ENCODE assay signal across 19 mouse cellular contexts in the genomic region with DNA sequence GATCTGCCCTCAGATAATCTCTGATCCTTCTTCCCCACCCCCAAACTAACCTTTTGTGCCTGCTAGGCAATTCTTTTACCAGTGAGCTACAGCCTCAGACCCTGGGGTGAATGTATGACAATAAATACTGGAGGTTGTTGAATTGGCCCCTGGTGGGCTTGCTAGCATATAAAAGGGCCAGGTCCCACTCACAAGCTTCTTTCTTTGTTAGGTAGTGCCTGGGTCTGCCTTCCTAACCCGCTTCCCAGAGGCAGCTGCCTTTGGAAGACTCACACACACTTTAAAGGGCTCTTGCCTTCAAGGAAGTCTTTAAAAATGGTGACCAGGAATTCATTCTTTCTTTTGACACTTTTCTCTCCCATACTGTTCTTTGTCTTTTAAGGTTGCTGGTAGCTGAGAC.
"Had no signal": no experiment of that assay in that cellular context is flagged by ENCODE, and none has a peak within 500 bp of the region (broad histone marks: within the 10 kb centered on the region; RNA-seq: fewer than 3 reads in every experiment).

No protein-coding gene starts in this region.

- H3K9ac ChIP-seq: liver, postnatal 0 days; lung, embryonic 15.5 days; midbrain, embryonic 13.5 days; neural tube, embryonic 13.5 days; neural tube, embryonic 15.5 days had no signal

- DNase-seq: liver, postnatal 0 days; lung, adult 2 months; lung, postnatal 14 days; lung, postnatal 36 days; retina, postnatal 1 day; right cerebral cortex, adult 18-20 months; right cerebral cortex, postnatal 25 days; right cerebral cortex, postnatal 4 days; spleen, adult 18-20 months; thymus, adult 18-20 months; thymus, postnatal 14 days; thymus, postnatal 36 days had no signal

- H3K27ac ChIP-seq: lung, embryonic 15.5 days; macrophage; midbrain, embryonic 13.5 days; neural tube, embryonic 13.5 days; neural tube, embryonic 15.5 days had no signal

- H3K27me3 ChIP-seq: lung, embryonic 15.5 days; midbrain, embryonic 13.5 days; neural tube, embryonic 13.5 days; neural tube, embryonic 15.5 days had no signal

- H3K9me3 ChIP-seq: lung, embryonic 15.5 days; megakaryocyte, embryonic 14.5 days; midbrain, embryonic 13.5 days; neural tube, embryonic 13.5 days; neural tube, embryonic 15.5 days had no signal

- H3K4me3 ChIP-seq: lung, embryonic 15.5 days; megakaryocyte, embryonic 14.5 days; midbrain, embryonic 13.5 days; myocyte; neural tube, embryonic 13.5 days; neural tube, embryonic 15.5 days had no signal

- H3K36me3 ChIP-seq: lung, embryonic 15.5 days; midbrain, embryonic 13.5 days; neural tube, embryonic 13.5 days; neural tube, embryonic 15.5 days had no signal
